Mouse (Mus musculus) cortical plate, adult 2 months (tissue): Measurements from ENCODE around the gene Astn2.

Experiments used
- CTCF ChIP-seq: fragments of 200-500 bp; IDR thresholded peaks from 2 replicates; pipeline ENCODE4 v1.5.1; 2011; ENCODE audit warnings: mild to moderate bottlenecking, control low read depth, low read length; ENCODE audit not compliant: insufficient read depth; ENCODE audit errors: extremely low read depth
- POLR2A ChIP-seq: fragments of 200-500 bp; IDR thresholded peaks from 2 replicates; pipeline ENCODE4 v1.6.1; 2011; ENCODE audit warnings: mild to moderate bottlenecking, low read length, control low read depth; ENCODE audit not compliant: insufficient read depth; ENCODE audit errors: extremely low read depth

DNA sequence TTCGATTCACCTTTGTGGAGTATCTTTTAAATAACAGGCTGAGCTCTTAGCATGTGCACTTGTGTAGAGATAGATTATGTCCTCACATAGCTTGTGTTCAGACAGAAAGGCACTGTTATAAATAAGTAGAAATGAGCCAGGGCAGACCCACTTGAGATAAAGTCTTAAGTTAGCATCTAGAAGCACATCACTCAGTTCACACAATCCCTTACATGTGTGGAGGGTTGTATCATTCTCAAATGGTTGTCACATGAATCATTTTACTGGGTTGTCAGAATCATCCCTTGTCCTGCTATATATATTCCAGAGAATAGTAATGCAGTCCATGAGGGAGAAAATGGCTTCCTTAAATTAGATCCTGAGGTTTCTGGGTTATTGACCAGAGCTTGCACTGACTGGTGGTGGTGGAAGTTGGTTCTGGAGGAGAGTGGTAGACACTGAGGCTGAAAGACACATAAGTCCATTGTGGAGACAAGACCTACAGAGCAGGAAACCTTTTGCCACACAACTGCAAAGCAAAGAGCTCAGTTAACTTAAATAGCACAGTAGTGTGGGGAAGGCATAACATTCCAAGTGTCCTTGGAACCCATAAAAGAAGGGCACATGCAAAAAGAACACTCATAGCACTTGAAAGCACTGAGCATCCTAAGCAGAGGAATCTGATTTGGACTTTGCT lies 590.8 kb downstream of the Astn2 start:
- TF ChIP-seq CTCF (no peak), POLR2A (no peak)
